Mouse (Mus musculus) right cerebral cortex, postnatal 14 days (tissue): ENCODE results near the gene Upf1.

Source experiments
- DNase-seq: peaks from one replicate; pipeline ENCODE4 v3.0.0; 2022

The Upf1 gene

GRCm38 (mm10) chr8:70353194-70353817 is at the start of gene Upf1:
TSS of gene Upf1 (minus strand) at chr8:70353278.
- peak; percentile 100 for DNase-seq

- DNase-seq: no peak
These were observed 44.8 kb upstream of the Upf1 start for GRCm38 (mm10) chr8:70397611-70398563.

- DNase-seq: no peak
These were observed 43.1 kb upstream of the Upf1 start for GRCm38 (mm10) chr8:70396184-70396583.

GRCm38 (mm10) chr8:70395649-70396048 is 42.6 kb upstream of the Upf1 start:
- DNase-seq: no peak

- DNase-seq: no peak
These were observed 41.4 kb upstream of the Upf1 start for GRCm38 (mm10) chr8:70394269-70394998.

GRCm38 (mm10) chr8:70393087-70393486 is 40.0 kb upstream of the Upf1 start:
- DNase-seq: no peak

GRCm38 (mm10) chr8:70389678-70390077 is 36.6 kb upstream of the Upf1 start:
- DNase-seq: no peak

- DNase-seq: peak; percentile 55
These were observed 30.2 kb upstream of the Upf1 start for GRCm38 (mm10) chr8:70383287-70383686.

GRCm38 (mm10) chr8:70380069-70380468 is 27.0 kb upstream of the Upf1 start:
- DNase-seq: no peak

GRCm38 (mm10) chr8:70377049-70377448 is 24.0 kb upstream of the Upf1 start:
- DNase-seq: no peak

GRCm38 (mm10) chr8:70376275-70376741 is 23.2 kb upstream of the Upf1 start:
- no peak for DNase-seq

- no peak for DNase-seq
These were observed 22.3 kb upstream of the Upf1 start for GRCm38 (mm10) chr8:70375212-70375859.

GRCm38 (mm10) chr8:70374318-70374927 is 21.3 kb upstream of the Upf1 start:
- DNase-seq: no peak

GRCm38 (mm10) chr8:70373397-70374317 is 20.6 kb upstream of the Upf1 start, which contains the start of gene Comp:
TSS of gene Comp (plus strand) at chr8:70373558.
- DNase-seq: no peak

- DNase-seq: no peak
These were observed 18.9 kb upstream of the Upf1 start for GRCm38 (mm10) chr8:70371951-70372350.

GRCm38 (mm10) chr8:70370476-70370875 is 17.4 kb upstream of the Upf1 start:
- no peak for DNase-seq

- no peak for DNase-seq
These were observed 13.5 kb upstream of the Upf1 start for GRCm38 (mm10) chr8:70366588-70366987.

- DNase-seq: no peak
These were observed 11.0 kb upstream of the Upf1 start for GRCm38 (mm10) chr8:70364066-70364465.

- DNase-seq: no peak
These were observed 8.5 kb upstream of the Upf1 start for GRCm38 (mm10) chr8:70361484-70362032.

- DNase-seq: no peak
These were observed 7.7 kb upstream of the Upf1 start for GRCm38 (mm10) chr8:70360769-70361168.

GRCm38 (mm10) chr8:70359411-70359810 is 6.3 kb upstream of the Upf1 start:
- DNase-seq: no peak
